Mouse (Mus musculus) liver, adult 2 months (tissue): ENCODE measurements at regions not wholly inside any gene's neighbourhood (a gene's known extent, or its start where the extent isn't known, plus 50 kb on each side); places are given as distances from the start of the nearest gene placed in this dataset.

ENCODE experiments used
- CTCF ChIP-seq: fragments of 200-500 bp; IDR thresholded peaks from 2 replicates; pipeline ENCODE4 v1.5.1; 2011; ENCODE audit warnings: low read depth, low read length, control low read depth
- POLR2A ChIP-seq: fragments of 200-500 bp; IDR thresholded peaks from 2 replicates; pipeline ENCODE4 v1.6.1; 2011; ENCODE audit warnings: low read length, control low read depth; ENCODE audit not compliant: insufficient read depth; ENCODE audit errors: extremely low read depth

DNA sequence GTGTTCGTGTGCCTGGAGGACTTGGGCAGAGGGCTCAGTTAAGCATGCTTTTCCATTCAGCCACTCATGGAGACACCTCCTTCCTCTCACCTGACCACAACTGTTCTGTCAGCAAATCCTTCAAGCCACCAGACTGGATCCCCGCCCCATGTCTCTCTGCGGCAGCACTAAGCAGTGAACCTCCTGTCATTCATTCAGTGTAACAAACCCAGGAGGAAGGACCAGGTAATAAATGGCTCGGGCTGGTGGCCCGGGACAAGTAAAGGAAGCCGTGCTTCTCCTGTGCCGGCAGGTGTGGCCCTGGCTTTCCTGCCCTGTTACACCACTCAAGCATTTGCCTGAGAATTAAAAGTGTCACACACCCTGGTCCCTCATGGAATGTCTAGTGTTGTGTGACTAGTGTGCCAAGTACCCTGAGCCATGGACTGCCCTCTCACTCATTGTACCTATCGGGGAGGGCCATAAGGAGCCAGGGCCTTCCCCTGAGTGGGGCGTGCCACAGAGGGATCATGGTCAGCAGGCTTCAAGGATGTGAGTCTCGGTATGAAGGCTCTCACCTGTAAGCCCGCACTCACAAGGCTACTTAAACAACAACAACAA, 207.6 kb upstream of the Lrfn2 start:
- TF ChIP-seq POLR2A (no peak), CTCF (no peak)
